Mouse (Mus musculus) CD4-positive naive resting alpha-beta T cell, adult 76 days (primary cell): Measurements from ENCODE around the gene Ptgir. TPM values are rescaled to one million over a fixed set of nuclear protein-coding genes. Genes with fewer than 3 reads are reported as not detected.

Source experiments
- total RNA-seq: library from RNA; stranded (reverse); gene quantifications from one replicate; pipeline ENCODE4 v1.2.4, GENCODE M21; 2023

Gene Ptgir
- total RNA-seq, result 1.9 TPM

GRCm38 (mm10) chr7:16906281-16906680 is at the start of gene Ptgir:
TSS of gene Ptgir (plus strand) at chr7:16906490.

GRCm38 (mm10) chr7:16875310-16875325 is 31.2 kb upstream of the Ptgir start, which contains the start of gene Dact3:
TSS of gene Dact3 (plus strand) at chr7:16875317.

GRCm38 (mm10) chr7:16891641-16892351 is 14.5 kb upstream of the Ptgir start, which contains the start of gene Gng8:
TSS of gene Gng8 (plus strand) at chr7:16891786.

GRCm38 (mm10) chr7:16924037-16924834 is 17.9 kb downstream of the Ptgir start, which contains the start of gene Calm3:
TSS of gene Calm3 (minus strand) at chr7:16924114.

GRCm38 (mm10) chr7:16944061-16944807 is 37.9 kb downstream of the Ptgir start, which contains the start of gene Pnmal2:
TSS of gene Pnmal2 (plus strand) at chr7:16944682.

GRCm38 (mm10) chr7:16959539-16960187 is 53.4 kb downstream of the Ptgir start, which contains the start of gene Pnmal1:
TSS of gene Pnmal1 (plus strand) at chr7:16959679.

Other genes starting within 250 kb of the Ptgir start
- not detected for gene Ceacam15, start 230.8 kb upstream of the Ptgir start, total RNA-seq
- gene Ceacam9, start 184.6 kb upstream of the Ptgir start, total RNA-seq, result not detected
- 52.9 TPM for gene Ap2s1, start 168.1 kb upstream of the Ptgir start, total RNA-seq
- 121 TPM for gene Slc1a5, start 125.2 kb upstream of the Ptgir start, total RNA-seq
- 94.1 TPM for gene Strn4, start 90.6 kb upstream of the Ptgir start, total RNA-seq
- 19.2 TPM for gene Fkrp, start 89.8 kb upstream of the Ptgir start, total RNA-seq
- 204 TPM for gene Prkd2, start 63.6 kb upstream of the Ptgir start, total RNA-seq
- not detected for gene Dact3, start 31.2 kb upstream of the Ptgir start, total RNA-seq
- gene Gng8, start 14.7 kb upstream of the Ptgir start, total RNA-seq, result not detected
- 98.0 TPM for gene Calm3, start 17.6 kb downstream of the Ptgir start, total RNA-seq
- gene Pnmal2, start 38.2 kb downstream of the Ptgir start, total RNA-seq, result not detected
- not detected for gene Pnmal1, start 53.2 kb downstream of the Ptgir start, total RNA-seq
- 3.0 TPM for gene Gm42372, start 76.6 kb downstream of the Ptgir start, total RNA-seq
- 0.15 TPM for gene Ccdc8, start 86.2 kb downstream of the Ptgir start, total RNA-seq
- 91.5 TPM for gene Ppp5c, start 121.4 kb downstream of the Ptgir start, total RNA-seq
- gene Hif3a, start 155.9 kb downstream of the Ptgir start, total RNA-seq, result 4.0 TPM
- 0.21 TPM for gene Psg16, start 167.6 kb downstream of the Ptgir start, total RNA-seq
- gene Ceacam3, start 243.8 kb downstream of the Ptgir start, total RNA-seq, result not detected